Mouse (Mus musculus) liver, postnatal 0 days (tissue): ENCODE data around the gene H2-Aa.

Source experiments
- CTCF ChIP-seq: sonication (generic); IDR thresholded peaks from 2 replicates; pipeline ENCODE4 v1.5.1; 2016; ENCODE audit warnings: antibody characterized with exemption, low read depth
- EP300 ChIP-seq: IDR thresholded peaks from 2 replicates; pipeline ENCODE4 v1.6.1; 2016; ENCODE audit warnings: antibody characterized with exemption, low read depth, mild to moderate bottlenecking

DNA sequence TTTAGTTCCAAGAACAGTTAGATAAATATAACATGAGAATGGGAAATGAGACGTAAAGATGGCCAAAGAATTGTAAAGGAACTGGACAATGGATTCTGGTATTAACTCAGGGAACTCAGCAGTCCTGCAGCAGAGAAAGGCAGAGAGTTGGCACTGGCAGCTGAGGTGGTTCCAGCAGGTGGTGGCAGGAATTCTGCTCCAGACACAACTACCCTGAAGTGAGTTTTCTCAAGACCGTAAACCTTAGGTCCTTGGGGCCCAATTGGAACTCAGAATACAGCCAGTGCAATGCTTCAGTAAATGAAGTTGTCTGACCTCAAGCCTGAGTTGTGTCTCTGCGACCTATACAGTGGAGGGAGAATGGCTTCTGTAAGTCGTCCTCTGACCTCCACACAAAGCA lies 6.6 kb upstream of the H2-Aa start:
- TF ChIP-seq CTCF, result no peak
- TF ChIP-seq EP300, result no peak
